ENCODE assay signal across 18 mouse cellular contexts in genomic region chr1:141322968-141323367, GRCm38 (mm10).
"Had no signal": no experiment of that assay in that cellular context is flagged by ENCODE, and none has a peak within 500 bp of the region (broad histone marks: within the 10 kb centered on the region; RNA-seq: fewer than 3 reads in every experiment).

No protein-coding gene starts in this region.

- H3K9ac ChIP-seq: limb, embryonic 13.5 days; liver, embryonic 12.5 days; liver, embryonic 15.5 days; lung, embryonic 15.5 days; midbrain, embryonic 12.5 days had no signal

- DNase-seq: kidney, adult 18-20 months; kidney, adult 9 months; kidney, postnatal 14 days; kidney, postnatal 4 days; liver; lung, adult 18-20 months; lung, postnatal 10 days; lung, postnatal 36 days; thymus, adult 18-20 months; thymus, postnatal 36 days had no signal

- H3K9me3 ChIP-seq: limb, embryonic 10.5 days; limb, embryonic 13.5 days; liver, embryonic 12.5 days; liver, embryonic 15.5 days; lung, embryonic 15.5 days; megakaryocyte, embryonic 14.5 days; midbrain, embryonic 12.5 days had no signal

- H3K36me3 ChIP-seq: limb, embryonic 10.5 days; limb, embryonic 13.5 days; liver, embryonic 12.5 days; liver, embryonic 15.5 days; lung, embryonic 15.5 days; midbrain, embryonic 12.5 days had no signal

- H3K27me3 ChIP-seq: limb, embryonic 13.5 days; liver, embryonic 12.5 days; liver, embryonic 15.5 days; lung, embryonic 15.5 days; megakaryocyte, embryonic 14.5 days; midbrain, embryonic 12.5 days had no signal

- H3K4me2 ChIP-seq: limb, embryonic 13.5 days; liver, embryonic 12.5 days; liver, embryonic 15.5 days; lung, embryonic 15.5 days; midbrain, embryonic 12.5 days had no signal

- H3K27ac ChIP-seq: limb, embryonic 10.5 days; limb, embryonic 13.5 days; liver, embryonic 12.5 days; liver, embryonic 15.5 days; lung, embryonic 15.5 days; midbrain, embryonic 12.5 days had no signal

- ATAC-seq: intestine, embryonic 16.5 days; liver, embryonic 12.5 days had no signal

- H3K4me1 ChIP-seq: limb, embryonic 10.5 days; limb, embryonic 13.5 days; liver, embryonic 12.5 days; liver, embryonic 15.5 days; lung, embryonic 15.5 days; megakaryocyte, embryonic 14.5 days; midbrain, embryonic 12.5 days had no signal

- H3K4me3 ChIP-seq: limb, embryonic 10.5 days; limb, embryonic 13.5 days; liver, embryonic 12.5 days; liver, embryonic 15.5 days; lung, embryonic 15.5 days; megakaryocyte, embryonic 14.5 days; midbrain, embryonic 12.5 days had no signal
